Mouse (Mus musculus): ENCODE data around the gene Polr3gl. TPM values are rescaled to one million over a fixed set of nuclear protein-coding genes. Genes with fewer than 3 reads are reported as not detected.

Gene Polr3gl
- polyA plus RNA-seq, 1 experiment = 30.6 TPM

GRCm38 (mm10) chr3:96559398-96559910 lies 34.5 kb downstream of the Polr3gl start:
- Histone ChIP-seq H3K4me1 (ENCODE audit: control insufficient read depth, insufficient read depth, low read length) (peaks cover 12% of the 10 kb centered on the region), H3K4me3 (ENCODE audit: insufficient read depth, low read length) (peak overlapping the region; percentile 82), H3K27ac (ENCODE audit: insufficient read depth, low read length) (no peak overlapping the region)
- TF ChIP-seq CTCF (IDR thresholded peaks at IDR 0.05; ENCODE audit: borderline replicate concordance, insufficient read depth, low read length) = no peak
- TF ChIP-seq POLR2A (IDR thresholded peaks at IDR 0.05; ENCODE audit: low read depth, low read length) = 0 out of 2 replicates have a peak, but pooled peaks have one; percentile 11

DNA sequence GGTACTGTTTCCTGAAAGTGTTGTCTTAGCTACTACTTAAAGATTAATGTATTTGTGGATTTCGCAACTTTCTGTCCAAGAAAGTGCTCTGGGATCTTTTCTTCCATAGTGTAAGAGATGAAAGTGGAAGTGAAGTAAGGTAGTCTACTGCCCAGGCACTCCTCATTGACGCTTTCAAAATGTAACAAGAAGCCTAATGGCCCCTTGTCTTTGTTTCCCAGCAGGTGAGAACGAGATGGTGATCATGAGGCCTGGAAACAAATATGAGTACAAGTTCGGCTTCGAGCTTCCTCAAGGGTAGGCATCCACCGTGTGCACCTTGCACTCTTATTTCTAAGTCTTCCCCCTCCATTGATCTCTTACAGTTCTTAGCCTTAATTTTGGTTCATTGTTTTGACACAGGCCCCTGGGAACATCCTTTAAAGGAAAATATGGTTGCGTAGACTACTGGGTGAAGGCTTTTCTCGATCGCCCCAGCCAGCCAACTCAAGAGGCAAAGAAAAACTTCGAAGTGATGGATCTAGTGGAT lies 35.2 kb downstream of the Polr3gl start:
- peaks cover 7% of the 10 kb centered on the region; the same call in 1 of the 2 replicates for H3K4me1 ChIP-seq (ENCODE audit: control insufficient read depth, insufficient read depth, low read length)

DNA sequence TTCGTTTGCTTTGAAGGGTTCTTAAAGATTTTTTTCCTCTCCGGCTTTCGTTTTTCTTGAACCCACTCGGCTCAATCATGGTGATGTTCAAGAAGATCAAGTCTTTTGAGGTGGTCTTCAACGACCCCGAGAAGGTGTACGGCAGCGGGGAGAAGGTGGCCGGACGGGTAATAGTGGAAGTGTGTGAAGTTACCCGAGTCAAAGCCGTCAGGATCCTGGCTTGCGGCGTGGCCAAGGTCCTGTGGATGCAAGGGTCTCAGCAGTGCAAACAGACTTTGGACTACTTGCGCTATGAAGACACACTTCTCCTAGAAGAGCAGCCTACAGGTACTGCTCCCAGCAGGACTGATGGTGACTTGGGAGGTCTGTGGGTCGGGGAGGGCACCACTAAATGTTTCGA lies 35.8 kb downstream of the Polr3gl start:
- H3K4me1 ChIP-seq (ENCODE audit: control insufficient read depth, insufficient read depth, low read length) = peaks cover 7% of the 10 kb centered on the region; the same call in 1 of the 2 replicates
- H3K4me3 ChIP-seq (ENCODE audit: insufficient read depth, low read length) = peak overlapping the region; percentile 82
- peak overlapping the region; percentile 16 for H3K27ac ChIP-seq (ENCODE audit: insufficient read depth, low read length)
- TF ChIP-seq POLR2A (IDR thresholded peaks at IDR 0.05; ENCODE audit: low read depth, low read length) = no peak; the same call in 1 of the 2 replicates
- no peak for TF ChIP-seq CTCF (IDR thresholded peaks at IDR 0.05; ENCODE audit: borderline replicate concordance, insufficient read depth, low read length)

More for the DNA sequence above, 35.2 kb downstream of the Polr3gl start:
- peak overlapping the region; percentile 82 for H3K4me3 ChIP-seq (ENCODE audit: insufficient read depth, low read length)
- H3K27ac ChIP-seq (ENCODE audit: insufficient read depth, low read length) = no peak overlapping the region
- TF ChIP-seq POLR2A (IDR thresholded peaks at IDR 0.05; ENCODE audit: low read depth, low read length) (0 out of 2 replicates have a peak, but pooled peaks have one; percentile 23), CTCF (IDR thresholded peaks at IDR 0.05; ENCODE audit: borderline replicate concordance, insufficient read depth, low read length) (no peak)

GRCm38 (mm10) chr3:96557694-96558093 lies 36.3 kb downstream of the Polr3gl start, which contains the start of gene Txnip:
Txnip (plus strand) TSS chr3:96557957.
- H3K4me1 ChIP-seq (ENCODE audit: control insufficient read depth, insufficient read depth, low read length) = peaks cover 7% of the 10 kb centered on the region; the same call in 1 of the 2 replicates
- peak; percentile 97 for TF ChIP-seq POLR2A (IDR thresholded peaks at IDR 0.05; ENCODE audit: low read depth, low read length)
- 0 out of 2 replicates have a peak, but pooled peaks have one; percentile 2 for TF ChIP-seq CTCF (IDR thresholded peaks at IDR 0.05; ENCODE audit: borderline replicate concordance, insufficient read depth, low read length)
- peak within 1 kb of the TSS; percentile 82 for H3K4me3 ChIP-seq (ENCODE audit: insufficient read depth, low read length)
- peak within 1 kb of the TSS; percentile 37 for H3K27ac ChIP-seq (ENCODE audit: insufficient read depth, low read length)

- peak overlapping the region; percentile 37 for H3K27ac ChIP-seq (ENCODE audit: insufficient read depth, low read length)
- no peak for TF ChIP-seq CTCF (IDR thresholded peaks at IDR 0.05; ENCODE audit: borderline replicate concordance, insufficient read depth, low read length)
- TF ChIP-seq POLR2A (IDR thresholded peaks at IDR 0.05; ENCODE audit: low read depth, low read length) = peak; percentile 46
- peaks cover 7% of the 10 kb centered on the region; the same call in 1 of the 2 replicates for H3K4me1 ChIP-seq (ENCODE audit: control insufficient read depth, insufficient read depth, low read length)
- H3K4me3 ChIP-seq (ENCODE audit: insufficient read depth, low read length) = peak overlapping the region; percentile 45
Measured at GRCm38 (mm10) chr3:96556651-96557635, 37.0 kb downstream of the Polr3gl start.

- peaks cover 9% of the 10 kb centered on the region; the same call in 1 of the 2 replicates for H3K4me1 ChIP-seq (ENCODE audit: control insufficient read depth, insufficient read depth, low read length)
- no peak overlapping the region for H3K4me3 ChIP-seq (ENCODE audit: insufficient read depth, low read length)
- TF ChIP-seq CTCF (IDR thresholded peaks at IDR 0.05; ENCODE audit: borderline replicate concordance, insufficient read depth, low read length) = no peak
- no peak for TF ChIP-seq POLR2A (IDR thresholded peaks at IDR 0.05; ENCODE audit: low read depth, low read length)
- no peak overlapping the region for H3K27ac ChIP-seq (ENCODE audit: insufficient read depth, low read length)
Measured at GRCm38 (mm10) chr3:96555999-96556614, 37.9 kb downstream of the Polr3gl start.

- Histone ChIP-seq H3K4me3 (ENCODE audit: insufficient read depth, low read length) (no peak overlapping the region), H3K27ac (ENCODE audit: insufficient read depth, low read length) (no peak overlapping the region), H3K4me1 (ENCODE audit: control insufficient read depth, insufficient read depth, low read length) (peaks cover 5% of the 10 kb centered on the region; the same call in 1 of the 2 replicates)
- no peak for TF ChIP-seq POLR2A (IDR thresholded peaks at IDR 0.05; ENCODE audit: low read depth, low read length)
- TF ChIP-seq CTCF (IDR thresholded peaks at IDR 0.05; ENCODE audit: borderline replicate concordance, insufficient read depth, low read length) = no peak
Measured at GRCm38 (mm10) chr3:96555041-96555596, 38.9 kb downstream of the Polr3gl start.

GRCm38 (mm10) chr3:96554251-96554650 lies 39.7 kb downstream of the Polr3gl start:
- Histone ChIP-seq H3K27ac (ENCODE audit: insufficient read depth, low read length) (no peak overlapping the region), H3K4me1 (ENCODE audit: control insufficient read depth, insufficient read depth, low read length) (peaks cover 2% of the 10 kb centered on the region; the same call in 1 of the 2 replicates)
- TF ChIP-seq CTCF (IDR thresholded peaks at IDR 0.05; ENCODE audit: borderline replicate concordance, insufficient read depth, low read length) (no peak), POLR2A (IDR thresholded peaks at IDR 0.05; ENCODE audit: low read depth, low read length) (no peak)

DNA sequence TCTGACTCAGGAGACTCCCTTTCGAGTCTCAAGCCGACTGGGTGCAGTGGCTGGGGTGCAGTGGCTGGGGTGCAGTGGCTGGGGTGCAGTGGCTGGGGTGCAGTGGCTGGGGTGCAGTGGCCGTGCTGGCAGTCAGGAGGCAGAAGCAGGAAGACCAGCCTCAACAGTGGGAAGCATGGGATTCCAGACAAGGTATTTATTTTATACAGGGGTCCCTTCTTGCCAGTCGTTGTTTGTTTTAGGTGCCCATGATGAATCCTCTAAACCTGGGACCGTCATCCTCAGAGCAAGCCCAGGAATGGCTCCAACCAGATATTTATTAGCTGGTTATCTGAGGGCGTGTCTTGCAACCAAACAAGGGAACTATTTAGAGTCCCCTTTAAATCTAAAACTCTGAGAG lies 40.4 kb downstream of the Polr3gl start:
- Histone ChIP-seq H3K4me3 (ENCODE audit: insufficient read depth, low read length) (no peak overlapping the region), H3K27ac (ENCODE audit: insufficient read depth, low read length) (no peak overlapping the region), H3K4me1 (ENCODE audit: control insufficient read depth, insufficient read depth, low read length) (peaks cover 2% of the 10 kb centered on the region; the same call in 1 of the 2 replicates)
- no peak for TF ChIP-seq POLR2A (IDR thresholded peaks at IDR 0.05; ENCODE audit: low read depth, low read length)
- TF ChIP-seq CTCF (IDR thresholded peaks at IDR 0.05; ENCODE audit: borderline replicate concordance, insufficient read depth, low read length) = no peak

More at GRCm38 (mm10) chr3:96554251-96554650, 39.7 kb downstream of the Polr3gl start:
- no peak overlapping the region for H3K4me3 ChIP-seq (ENCODE audit: insufficient read depth, low read length)

Measured in embryonic fibroblast, embryonic 13.5 days (primary cell).